Mouse (Mus musculus): ENCODE data around the gene Ankle2.

Ankle2 gene

GRCm38 (mm10) chr5:110284536-110284935, 53.7 kb downstream of the Ankle2 start:
- peak; percentile 71 for DNase-seq (ENCODE audit: low spot score)

DNA sequence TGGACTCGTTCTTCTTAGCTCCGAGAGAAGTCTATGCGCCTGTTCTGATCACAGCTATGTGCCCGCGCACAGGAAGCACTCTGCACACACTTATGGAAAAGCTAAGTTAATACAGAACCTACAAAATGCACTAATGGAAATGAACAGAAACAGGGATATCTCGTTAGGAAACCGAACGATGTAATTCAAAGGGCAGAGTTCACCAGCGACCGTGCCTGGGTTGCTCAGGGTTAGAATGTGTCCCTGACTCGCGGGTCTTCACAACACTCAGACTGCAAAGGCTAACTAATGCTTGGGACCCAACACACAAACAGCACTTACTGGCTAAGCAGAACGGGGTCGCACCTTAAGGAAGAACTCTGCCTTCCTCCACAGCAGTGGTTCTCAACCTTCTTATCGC, 54.4 kb downstream of the Ankle2 start:
- peak; percentile 10 for DNase-seq (ENCODE audit: low spot score)

GRCm38 (mm10) chr5:110285770-110286445, 55.1 kb downstream of the Ankle2 start, which contains the start of the genes Pxmp2 and Pole:
Pxmp2 (minus strand) TSS chr5:110286186.
Pole (plus strand) TSS chr5:110286306.
- peak; percentile 98 for DNase-seq (ENCODE audit: low spot score)

DNA sequence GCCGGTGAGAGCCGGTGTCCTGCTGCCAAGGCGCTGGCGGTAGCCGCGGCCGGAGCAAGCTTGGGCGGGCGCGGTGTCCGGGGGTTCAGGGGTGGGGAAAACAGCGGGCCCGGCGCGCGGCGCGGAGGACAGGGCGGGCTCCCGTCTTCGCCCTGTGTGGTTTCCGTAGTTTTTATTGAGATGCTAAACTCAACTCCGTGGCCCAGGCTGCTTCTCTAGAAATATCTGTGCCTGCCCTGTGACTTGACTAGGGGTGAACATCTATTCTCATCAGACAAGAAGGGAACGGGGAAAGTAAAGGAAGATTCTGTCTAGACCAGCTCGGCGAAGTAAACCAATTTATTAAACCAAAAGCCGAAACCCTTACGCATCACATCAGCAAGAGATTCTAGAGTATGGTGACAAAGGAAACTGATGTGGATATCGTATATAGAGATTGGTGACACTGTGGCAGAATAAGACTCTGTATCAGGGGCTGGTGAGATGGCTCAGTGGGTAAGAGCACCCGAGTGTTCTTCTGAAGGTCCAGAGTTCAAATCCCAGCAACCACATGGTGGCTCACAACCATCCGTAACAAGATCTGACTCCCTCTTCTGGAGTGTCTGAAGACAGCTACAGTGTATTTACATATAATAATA, 55.8 kb downstream of the Ankle2 start:
- DNase-seq (ENCODE audit: low spot score) = no peak

DNA sequence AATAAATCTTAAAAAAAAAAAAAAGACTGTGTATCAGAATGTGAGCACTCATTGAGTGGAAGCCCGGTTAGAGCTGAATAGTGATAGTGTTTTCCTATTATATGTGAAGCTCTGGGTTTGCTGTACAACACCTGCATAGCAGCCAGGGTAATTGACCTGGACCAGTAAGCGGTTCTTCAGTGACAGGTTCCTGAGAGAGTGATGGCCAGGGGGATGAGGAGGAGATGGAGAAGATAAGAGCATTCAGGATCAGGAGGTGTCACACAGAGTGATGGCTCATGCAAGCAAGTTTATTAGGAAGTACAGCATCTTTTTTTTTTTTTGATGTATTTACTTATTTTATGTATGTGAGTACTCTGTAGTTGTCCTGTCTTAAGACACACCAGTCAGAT, 56.3 kb downstream of the Ankle2 start:
- DNase-seq (ENCODE audit: low spot score) = no peak

DNA sequence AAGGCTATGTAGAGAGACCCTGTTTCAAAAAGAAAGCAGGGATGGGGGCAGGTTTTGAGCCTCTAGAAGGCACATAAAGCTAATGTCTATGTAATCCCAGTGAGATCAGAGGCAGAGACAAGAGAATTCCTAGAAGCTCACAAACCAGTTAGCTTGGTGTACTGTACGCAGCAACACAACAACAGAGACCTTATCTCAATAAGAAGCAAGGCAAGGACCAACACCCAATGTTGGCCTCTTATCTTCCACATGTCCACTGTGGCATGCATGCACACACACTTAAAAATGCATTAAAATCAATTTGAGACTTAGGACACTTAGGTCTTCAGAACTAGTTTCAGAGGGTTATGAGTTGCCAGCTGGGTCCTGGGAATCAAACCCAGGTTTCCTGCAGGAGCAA, 60.8 kb downstream of the Ankle2 start:
- no peak for DNase-seq (ENCODE audit: low spot score)

DNA sequence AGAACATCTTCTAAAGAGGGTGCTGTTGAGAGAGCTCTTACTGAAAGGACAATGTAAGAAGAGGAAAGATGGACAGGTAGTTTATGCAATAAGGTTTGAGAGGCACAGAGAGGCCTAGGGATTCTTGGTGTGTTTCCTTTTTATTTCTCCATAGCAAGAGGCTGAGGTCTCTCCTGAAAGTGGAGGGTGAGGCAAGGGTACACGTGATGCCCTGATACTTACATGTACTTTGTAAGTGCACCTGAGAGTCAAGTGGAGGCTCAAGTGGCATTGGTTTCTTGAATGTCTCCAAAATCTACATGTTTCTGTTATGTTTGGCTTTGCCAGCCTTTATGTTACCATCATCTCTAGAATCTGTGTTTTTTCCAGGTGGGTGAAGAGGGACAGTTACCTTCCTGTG, 65.8 kb downstream of the Ankle2 start:
- no peak for DNase-seq (ENCODE audit: low spot score)

GRCm38 (mm10) chr5:110300591-110300990, 69.8 kb downstream of the Ankle2 start:
- no peak for DNase-seq (ENCODE audit: low spot score)
